Mouse (Mus musculus) heart, postnatal 10 days (tissue): ENCODE measurements around the gene Btn2a2. TPM values are rescaled to one million over a fixed set of nuclear protein-coding genes. Genes with fewer than 3 reads are reported as not detected.

ENCODE experiments used
- DNase-seq, 2 experiments: peaks; one replicate each; pipeline ENCODE4 v3.0.0; 2021
- intact Hi-C: fragments of 180-260 bp; cut with DNase I; formaldehyde crosslinking; loops from one replicate; pipeline ENCODE4 v1.15.1; 2025
- total RNA-seq, 2 experiments: library from RNA; stranded (reverse); gene quantifications; 2 replicates each; pipeline ENCODE4 v1.2.3; 2021

The Btn2a2 gene
- total RNA-seq, 2 experiments from 2014 or later = not detected

- DNase-seq = no peak
- intact Hi-C loops = no loop called here
Observed at GRCm38 (mm10) chr13:23502031-23502567, 13.4 kb upstream of the Btn2a2 start.

DNA sequence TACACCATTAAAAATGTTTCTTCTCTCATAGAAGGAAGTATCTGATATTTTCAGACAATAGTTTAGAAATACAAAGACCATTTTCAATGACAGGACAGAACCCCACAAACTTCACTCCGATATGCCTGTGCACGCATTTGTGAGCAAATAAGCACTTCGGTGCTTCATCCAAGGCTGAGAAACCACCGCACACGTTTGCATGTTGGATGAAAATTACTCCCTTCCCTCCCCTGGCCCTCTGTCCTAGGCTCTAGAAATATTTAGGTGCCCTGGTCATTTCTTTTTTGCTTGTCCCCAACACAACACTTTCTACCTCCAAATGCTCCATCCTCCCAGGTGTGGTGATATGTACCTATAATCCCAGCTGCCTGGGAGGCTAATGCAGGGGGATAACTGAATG is 12.9 kb upstream of the Btn2a2 start:
- intact Hi-C loops = no loop called here
- DNase-seq = no peak

- intact Hi-C loops = no loop called here
- peak; percentile 45 to 61 for DNase-seq
Observed at GRCm38 (mm10) chr13:23500424-23501200, 12.0 kb upstream of the Btn2a2 start.

- DNase-seq = no peak
- intact Hi-C loops = no loop called here
Observed at GRCm38 (mm10) chr13:23499943-23500342, 11.3 kb upstream of the Btn2a2 start.

DNA sequence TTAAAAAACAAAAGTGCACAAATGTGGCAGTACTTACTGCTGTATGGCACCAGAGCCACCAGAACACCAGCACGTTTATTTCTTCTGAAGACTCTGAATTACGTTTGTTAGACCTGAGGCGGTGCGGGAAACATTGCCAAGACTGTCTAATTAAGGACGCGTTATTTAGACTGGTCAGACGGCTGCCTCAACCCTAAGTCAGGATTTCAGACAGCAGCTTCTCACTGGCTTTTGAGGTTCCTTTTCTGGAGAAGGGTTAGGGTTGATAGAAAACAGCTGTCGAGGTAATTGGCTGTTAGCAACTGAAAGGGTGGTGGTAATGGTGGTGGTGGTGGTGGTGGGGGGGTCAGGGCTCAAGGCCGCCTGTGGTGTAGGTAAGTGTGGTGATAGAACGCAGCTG is 10.0 kb upstream of the Btn2a2 start:
- intact Hi-C loops = no loop called here
- DNase-seq = no peak

DNA sequence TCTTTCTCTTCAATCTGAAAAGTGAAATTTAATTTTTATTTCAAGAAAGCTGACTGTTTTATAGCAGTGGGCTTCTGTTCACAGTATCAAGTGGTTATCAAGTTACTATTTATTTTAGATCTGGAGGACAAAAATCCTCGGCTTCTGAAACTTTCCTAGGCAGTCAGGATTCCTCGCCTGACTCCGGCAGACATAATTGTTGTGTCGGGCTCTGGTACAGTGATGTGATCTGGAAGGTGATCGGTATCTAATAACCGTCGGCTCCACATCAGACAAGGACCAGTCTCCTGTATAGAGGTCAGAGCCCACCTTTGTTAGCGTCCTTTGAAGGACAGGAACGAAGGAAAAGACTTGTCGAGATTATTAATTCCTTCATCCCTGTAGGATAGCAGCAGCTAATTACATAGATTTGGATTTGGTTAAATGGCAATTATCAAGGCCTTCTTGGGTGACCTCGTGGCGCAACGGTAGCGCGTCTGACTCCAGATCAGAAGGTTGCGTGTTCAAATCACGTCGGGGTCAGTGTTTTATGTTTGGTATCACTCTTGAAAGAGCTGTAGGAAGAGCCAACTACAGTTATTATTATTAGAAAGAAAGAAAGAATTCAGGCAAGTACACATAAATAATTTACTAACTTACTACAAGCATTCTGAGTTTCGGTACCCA is 9.1 kb upstream of the Btn2a2 start:
- DNase-seq = no peak
- intact Hi-C loops = no loop called here

DNA sequence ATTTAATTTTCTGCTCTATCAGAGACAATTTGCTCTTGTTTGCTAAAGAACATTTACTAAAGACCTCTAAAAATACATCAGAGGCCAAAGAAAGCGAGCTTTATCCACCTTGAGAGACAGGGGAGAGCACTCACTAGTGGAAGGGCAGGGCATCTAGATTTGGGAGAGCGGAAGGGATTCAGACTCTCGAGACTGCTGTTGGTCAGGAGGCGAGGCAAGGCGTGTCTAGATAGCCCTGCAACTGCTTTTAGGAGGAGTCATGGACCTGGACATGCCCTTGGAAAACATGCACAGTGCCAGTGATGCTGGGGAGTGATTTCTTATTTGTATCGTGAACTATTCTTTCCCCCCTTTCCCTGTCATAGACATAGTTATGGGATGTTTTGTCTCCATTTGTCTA is 6.9 kb upstream of the Btn2a2 start:
- no peak for DNase-seq
- intact Hi-C loops = no loop called here

GRCm38 (mm10) chr13:23491990-23492389 is 3.3 kb upstream of the Btn2a2 start:
- intact Hi-C loops = no loop called here
- DNase-seq = no peak

DNA sequence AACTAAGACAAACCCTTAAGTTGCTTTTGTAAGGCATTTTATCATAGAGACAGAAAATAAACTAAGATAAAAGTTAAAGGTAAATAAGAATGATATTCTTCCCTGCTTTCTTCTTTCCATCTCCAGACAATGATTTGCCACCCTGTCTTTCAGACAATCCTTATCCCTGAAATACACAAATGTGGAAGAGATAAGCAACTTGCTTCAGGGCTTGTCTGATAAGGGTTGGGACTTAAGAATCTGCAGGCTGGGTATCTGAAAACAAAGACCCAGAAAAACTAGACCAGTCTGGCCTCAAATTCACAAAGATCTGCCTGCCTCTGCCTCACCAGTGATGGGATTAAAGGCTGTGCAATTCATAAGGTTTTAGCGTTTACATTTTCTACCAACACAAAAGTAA is 2.6 kb upstream of the Btn2a2 start:
- intact Hi-C loops = no loop called here

GRCm38 (mm10) chr13:23490863-23491262 is 2.2 kb upstream of the Btn2a2 start:
- intact Hi-C loops = no loop called here
- DNase-seq = no peak

More for the DNA sequence above, 2.6 kb upstream of the Btn2a2 start:
- no peak for DNase-seq

DNA sequence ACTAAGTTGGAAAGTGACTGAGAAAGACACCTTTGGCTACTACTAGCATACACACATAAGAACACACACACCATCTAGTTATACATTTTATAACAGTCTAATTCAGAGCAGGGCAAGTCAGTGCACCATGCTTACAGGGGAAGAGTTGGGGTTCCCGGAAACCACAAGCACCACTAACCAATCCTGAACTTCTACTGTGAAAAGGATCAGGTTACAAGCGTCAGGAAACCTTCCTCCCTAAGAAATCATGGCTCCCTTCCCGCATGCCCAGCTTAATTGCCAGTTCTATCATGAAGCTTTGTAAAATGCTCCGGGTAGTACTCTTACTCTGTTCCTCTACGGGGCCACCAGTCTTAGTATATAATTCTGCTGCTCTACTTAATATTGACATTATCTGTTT is 3.4 kb downstream of the Btn2a2 start:
- intact Hi-C loops = no loop called here

DNA sequence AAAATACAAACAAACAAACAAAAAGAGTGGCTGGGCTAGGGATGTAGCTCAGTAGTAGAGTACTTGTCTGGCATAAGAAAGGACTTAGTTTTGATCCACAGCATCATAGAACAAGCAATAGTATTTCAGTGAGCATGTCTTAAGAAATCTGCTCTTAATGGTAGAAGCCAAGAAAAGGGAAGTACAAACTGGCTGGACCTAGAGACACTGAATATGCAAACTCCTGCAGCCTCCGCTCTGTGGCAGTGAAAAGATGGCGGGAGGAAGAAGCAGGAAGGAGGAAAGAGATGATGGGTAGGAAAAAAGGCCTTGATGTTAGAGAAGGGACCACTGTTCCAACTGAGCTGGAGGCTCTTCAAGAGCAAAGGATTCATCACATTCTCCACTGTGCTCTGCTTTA is 5.5 kb downstream of the Btn2a2 start:
- intact Hi-C loops = no loop called here

More for the DNA sequence above, 3.4 kb downstream of the Btn2a2 start:
- DNase-seq = no peak

DNA sequence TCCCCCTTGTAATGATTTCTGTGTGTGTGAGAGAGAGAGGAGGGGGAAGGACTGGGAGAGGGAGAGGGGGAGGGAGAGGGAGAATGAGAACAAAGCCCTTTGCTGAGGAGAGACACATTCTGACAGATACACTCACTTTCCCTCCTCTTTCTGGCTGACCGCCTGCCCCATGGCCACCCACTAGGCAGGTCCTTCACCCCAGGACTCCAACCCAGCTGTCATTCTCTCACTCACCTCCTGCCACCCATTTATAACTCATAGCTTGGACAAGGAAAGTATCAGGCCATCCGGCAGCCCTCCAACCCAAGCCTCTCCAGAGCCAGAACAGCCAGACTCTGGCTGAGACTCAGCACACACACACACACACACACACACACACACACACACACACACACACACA is 13.0 kb downstream of the Btn2a2 start:
- peak; percentile 54 for DNase-seq
- intact Hi-C loops = no loop called here

More for the DNA sequence above, 5.5 kb downstream of the Btn2a2 start:
- no peak for DNase-seq

DNA sequence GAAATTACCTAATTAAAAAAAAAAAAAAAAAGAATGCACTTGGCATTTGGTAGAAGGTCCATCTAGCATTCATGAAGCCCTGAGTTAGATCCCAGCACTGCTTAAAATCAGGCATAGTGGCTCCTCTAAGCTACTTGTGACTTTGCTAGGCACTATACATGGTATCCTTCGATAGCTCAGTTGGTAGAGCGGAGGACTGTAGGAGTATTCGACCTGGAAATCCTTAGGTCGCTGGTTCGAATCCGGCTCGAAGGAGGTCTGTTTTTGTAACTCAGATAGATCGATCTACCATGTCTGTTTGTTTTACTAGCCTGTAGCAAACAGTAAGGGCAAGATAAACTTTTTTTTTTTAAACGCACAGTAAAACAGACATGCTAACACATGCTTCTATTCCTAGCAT is 21.7 kb downstream of the Btn2a2 start:
- DNase-seq = peak; percentile 66 to 74
- intact Hi-C loops = no loop called here

- DNase-seq = no peak
- intact Hi-C loops = no loop called here
Observed at GRCm38 (mm10) chr13:23466306-23466705, 22.4 kb downstream of the Btn2a2 start.

DNA sequence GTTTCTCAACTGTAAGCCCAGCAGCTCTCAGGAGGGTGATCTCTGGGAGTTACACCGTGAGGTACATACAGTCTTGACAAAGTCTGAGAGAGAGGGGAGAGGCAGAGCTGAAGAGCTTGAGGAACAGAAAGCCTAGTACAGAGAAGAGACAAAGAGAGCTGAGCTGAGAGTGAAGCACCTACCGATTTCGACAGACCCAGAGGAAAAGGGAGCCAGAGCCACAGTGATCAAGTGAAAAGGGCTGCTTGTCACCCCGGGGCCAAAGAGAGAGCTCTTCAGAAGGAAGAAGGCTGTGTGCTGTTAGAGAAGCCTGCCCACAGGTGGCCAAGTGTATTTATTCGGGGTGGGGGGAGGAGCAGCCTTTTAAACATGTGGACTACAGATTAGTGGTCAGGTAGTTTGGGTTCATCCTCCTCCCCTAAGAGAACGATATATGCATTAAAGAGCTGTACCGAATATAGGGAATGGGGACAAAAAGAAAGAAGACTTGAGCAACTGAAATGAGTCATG is 23.0 kb downstream of the Btn2a2 start, which contains the start of gene Btn1a1:
Gene Btn1a1 (minus strand): TSS at position 302 of the 510 bp plus-strand sequence.
- intact Hi-C loops = no loop called here

GRCm38 (mm10) chr13:23464841-23465366 is 23.8 kb downstream of the Btn2a2 start:
- peak in 1 of 2 experiments; percentile 11 for DNase-seq

More for the DNA sequence above, 23.0 kb downstream of the Btn2a2 start, which contains the start of gene Btn1a1:
- peak in 1 of 2 experiments; percentile 7 for DNase-seq

GRCm38 (mm10) chr13:23464224-23464637 is 24.4 kb downstream of the Btn2a2 start:
- intact Hi-C loops = no loop called here
- peak; percentile 33 to 36 for DNase-seq

More at GRCm38 (mm10) chr13:23464841-23465366, 23.8 kb downstream of the Btn2a2 start:
- intact Hi-C loops = no loop called here

- DNase-seq = peak; percentile 72 to 77
- intact Hi-C loops = no loop called here
Observed at GRCm38 (mm10) chr13:23463381-23464223, 25.1 kb downstream of the Btn2a2 start.

GRCm38 (mm10) chr13:23462669-23463068 is 26.0 kb downstream of the Btn2a2 start:
- intact Hi-C loops = no loop called here
- no peak for DNase-seq
